Mouse (Mus musculus): ENCODE results near the gene Rps6ka5.

- no peak for TF ChIP-seq CTCF (IDR thresholded peaks at IDR 0.05 in 2 of 3, conservative IDR thresholded peaks at IDR 0.05 in 1 of 3; ENCODE audit: control insufficient read depth in 1 of 3, insufficient read depth in 1 of 3, low read depth in 2 of 3, low read length in 3 of 3, poor library complexity in 1 of 3, severe bottlenecking in 1 of 3)
- no peak for TF ChIP-seq POLR2AphosphoS2 (IDR thresholded peaks at IDR 0.05; ENCODE audit: low read length)
- TF ChIP-seq MAZ (IDR thresholded peaks at IDR 0.05; ENCODE audit: low read depth, low read length), result no peak
- TF ChIP-seq TAL1 (IDR thresholded peaks at IDR 0.05; ENCODE audit: low read length), result no peak
- TF ChIP-seq USF1 (IDR thresholded peaks at IDR 0.05; ENCODE audit: low read depth, low read length), result no peak
These were observed 100.4 kb downstream of the Rps6ka5 start for GRCm38 (mm10) chr12:100626273-100626990.

Data from MEL (cell line).